Mouse (Mus musculus) liver, postnatal 0 days (tissue): ENCODE results near the gene Hhat.

ENCODE experiments used
- CTCF ChIP-seq: sonication (generic); IDR thresholded peaks from 2 replicates; pipeline ENCODE4 v1.5.1; 2016; ENCODE audit warnings: antibody characterized with exemption, low read depth
- EP300 ChIP-seq: IDR thresholded peaks from 2 replicates; pipeline ENCODE4 v1.6.1; 2016; ENCODE audit warnings: antibody characterized with exemption, low read depth, mild to moderate bottlenecking

GRCm38 (mm10) chr1:192536440-192536839 is 234.6 kb downstream of the Hhat start:
- TF ChIP-seq CTCF: no peak
- no peak for TF ChIP-seq EP300
